Mouse (Mus musculus) lung, postnatal 0 days (tissue): ENCODE results near the gene Cda. TPM values are rescaled to one million over a fixed set of nuclear protein-coding genes. Genes with fewer than 3 reads are reported as not detected.

Experiments used
- ATAC-seq: fragments of 200-750 bp; cut with Nextera tagmentation; 2 replicates; pipeline ENCODE4 v1.8.0; 2017; ENCODE audit warnings: moderate library complexity
- DNase-seq: peaks from one replicate; pipeline ENCODE4 v3.0.0-alpha.2; 2016; ENCODE audit warnings: low spot score
- H3K27ac ChIP-seq: fragments of 300-500 bp; sonication (generic); 2 replicates; pipeline ENCODE4 v1.5.1; 2014; ENCODE audit warnings: antibody characterized with exemption, mild to moderate bottlenecking, low read length, mixed read lengths
- H3K27me3 ChIP-seq: fragments of 300-500 bp; sonication (generic); replicated peaks from 2 replicates; pipeline ENCODE4 v1.6.1; 2014; ENCODE audit warnings: low read length, mixed read lengths; ENCODE audit not compliant: insufficient read depth
- H3K36me3 ChIP-seq: fragments of 300-500 bp; sonication (generic); 2 replicates; pipeline ENCODE4 v1.6.1; 2014; ENCODE audit warnings: low read length, mixed read lengths; ENCODE audit not compliant: insufficient read depth
- H3K4me1 ChIP-seq: fragments of 300-500 bp; sonication (generic); 2 replicates; pipeline ENCODE4 v1.6.1; 2014; ENCODE audit warnings: antibody characterized with exemption, low read depth, low read length, mixed read lengths; ENCODE audit not compliant: insufficient read depth
- H3K4me2 ChIP-seq: fragments of 300-500 bp; sonication (generic); replicated peaks from 2 replicates; pipeline ENCODE4 v1.6.1; 2014; ENCODE audit warnings: low read depth, mild to moderate bottlenecking, low read length, moderate library complexity, mixed read lengths
- H3K4me3 ChIP-seq: fragments of 300-500 bp; sonication (generic); 2 replicates; pipeline ENCODE4 v1.5.1; 2014; ENCODE audit warnings: low read depth, low read length
- H3K9ac ChIP-seq: fragments of 300-500 bp; sonication (generic); replicated peaks from 2 replicates; pipeline ENCODE4 v1.6.1; 2014; ENCODE audit warnings: low read depth, mild to moderate bottlenecking
- H3K9me3 ChIP-seq: fragments of 300-500 bp; sonication (generic); 2 replicates; pipeline ENCODE4 v1.6.1; 2016; ENCODE audit warnings: low read length, mixed read lengths
- CTCF ChIP-seq: IDR thresholded peaks from 2 replicates; pipeline ENCODE4 v1.5.1; 2016; ENCODE audit warnings: antibody characterized with exemption, mild to moderate bottlenecking
- EP300 ChIP-seq: IDR thresholded peaks from 2 replicates; pipeline ENCODE4 v1.6.1; 2016; ENCODE audit warnings: antibody characterized with exemption, mild to moderate bottlenecking, control low read depth
- WGBS: fragments of 180-500 bp; shearing (Covaris S2); extraction: QIAGEN DNeasy Blood & Tissue Kit; methylation state at CpG from one replicate; pipeline ENCODE4 v1.1.7; 2014; 5-methylcytosine and 5-hydroxymethylcytosine counted together
- polyA plus RNA-seq: library from polyadenylated mRNA; unstranded; fragments of >200 nt; fragmentation: Nextera tagmentation; extraction: Ambion mirVana; gene quantifications from 2 replicates; pipeline ENCODE4 v1.2.1, GENCODE M21; 2015

Cda gene
- polyA plus RNA-seq, 1 experiment from 2014 or later: 16.0 TPM

DNA sequence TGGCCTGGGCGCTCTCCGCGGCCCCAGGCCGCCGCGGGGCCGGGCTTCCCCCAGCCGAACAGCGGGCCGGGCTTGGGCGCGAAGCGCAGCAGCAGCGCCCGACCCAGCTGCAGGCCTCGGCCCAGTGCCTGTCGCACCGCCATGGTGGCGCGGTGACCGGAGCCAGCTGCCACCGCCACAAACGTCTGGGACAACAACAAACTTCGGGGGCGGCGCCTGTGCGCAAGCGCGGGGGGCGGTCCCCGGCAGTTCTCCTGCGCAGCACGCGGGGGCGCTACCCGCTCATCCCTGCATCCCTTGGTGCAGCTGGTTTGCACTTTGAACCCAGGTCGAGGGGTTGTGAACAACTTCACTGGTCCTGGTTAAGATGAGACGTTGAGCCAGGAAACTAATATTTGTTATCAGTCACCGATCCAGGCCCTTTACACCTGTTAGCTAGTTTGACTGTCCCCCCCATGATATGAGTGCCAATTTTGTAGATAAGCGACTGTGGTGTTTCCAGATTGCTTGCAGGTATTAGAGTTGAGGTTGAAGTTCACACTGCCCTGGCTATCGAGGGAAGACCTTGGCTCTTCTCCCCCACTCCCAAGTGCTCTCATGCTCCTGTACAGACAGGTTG, 41.6 kb downstream of the Cda start, which contains the start of gene Pink1:
Pink1 (minus strand) TSS at position 231 of the 619 bp plus-strand sequence.
- TF ChIP-seq CTCF: peak; percentile 95
- no peak for TF ChIP-seq EP300
- H3K4me1 ChIP-seq: no peaks in the 10 kb centered on the region; the same call in 1 of the 2 replicates
- WGBS: 3% methylated on average over 40 of the region's 41 CpGs
- H3K27ac ChIP-seq: peak within 1 kb of the TSS; percentile 100
- H3K36me3 ChIP-seq: no peaks in the 10 kb centered on the region
- H3K4me3 ChIP-seq: peak within 1 kb of the TSS; percentile 98
- peak within 1 kb of the TSS; percentile 100 for H3K9ac ChIP-seq
- peak within 1 kb of the TSS; percentile 64 for H3K4me2 ChIP-seq
- H3K27me3 ChIP-seq: no peaks in the 10 kb centered on the region
- DNase-seq (peak; percentile 94), ATAC-seq (peak; percentile 78)
- H3K9me3 ChIP-seq: no peaks in the 10 kb centered on the region

DNA sequence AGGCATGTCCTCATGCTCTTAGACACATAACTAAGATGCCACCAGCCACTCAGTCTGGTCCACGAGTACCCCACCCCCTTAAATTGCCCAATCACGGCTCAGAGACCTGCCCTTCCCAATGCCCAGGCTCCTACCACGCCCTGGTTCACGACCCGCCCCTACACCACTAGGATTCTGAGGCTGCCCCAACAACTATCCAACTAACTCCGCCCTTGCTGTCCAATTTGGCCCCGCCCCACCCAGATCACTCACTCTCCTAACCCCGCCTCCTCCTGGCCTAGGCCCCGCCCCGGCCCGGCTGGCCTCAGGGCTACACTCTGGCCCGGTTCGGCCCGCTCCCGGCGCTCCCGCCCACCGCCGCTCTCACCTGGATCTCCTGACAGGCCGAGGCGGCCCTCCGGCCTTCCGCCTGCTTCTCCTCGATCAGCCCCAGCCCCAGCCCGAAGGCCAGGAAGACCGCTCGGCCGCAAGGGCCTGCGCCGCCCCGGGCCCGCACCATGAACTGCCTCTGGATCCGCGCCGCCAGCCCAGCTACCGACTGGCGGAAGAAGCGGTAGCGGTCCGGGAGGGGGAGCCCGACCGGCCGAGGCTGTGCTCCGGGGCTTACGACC, 42.2 kb downstream of the Cda start:
- Histone ChIP-seq H3K9me3 (no peaks in the 10 kb centered on the region), H3K4me1 (no peaks in the 10 kb centered on the region; the same call in 1 of the 2 replicates), H3K9ac (peak overlapping the region; percentile 100), H3K27ac (peak overlapping the region; percentile 100), H3K27me3 (no peaks in the 10 kb centered on the region), H3K4me3 (peak overlapping the region; percentile 98), H3K36me3 (no peaks in the 10 kb centered on the region), H3K4me2 (peak overlapping the region; percentile 64)
- TF ChIP-seq CTCF (no peak), EP300 (peak; percentile 94)
- WGBS: under 1% methylated on average over 37 of the region's 45 CpGs
- ATAC-seq (peak; percentile 95), DNase-seq (peak; percentile 99)

DNA sequence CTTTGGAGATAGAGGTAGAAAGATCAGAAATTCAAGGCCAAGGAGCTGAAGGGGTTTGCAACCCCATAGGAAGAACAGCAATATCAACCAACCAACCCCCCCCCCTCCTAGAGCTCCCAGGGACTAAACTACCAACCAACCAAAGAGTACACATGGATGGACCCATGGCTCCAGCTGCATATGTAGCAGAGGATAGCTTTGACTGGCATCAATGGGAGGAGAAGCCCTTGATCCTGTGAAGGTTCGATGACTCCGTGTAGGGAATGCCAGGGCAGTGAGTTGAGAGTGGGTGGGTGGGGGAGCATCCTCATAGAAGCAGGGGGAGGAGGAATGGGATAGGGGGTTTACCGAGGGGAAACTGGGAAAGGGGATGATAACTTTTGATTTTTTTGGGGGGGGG, 43.3 kb downstream of the Cda start:
- no peak overlapping the region for H3K9ac ChIP-seq
- peak overlapping the region; percentile 100; the same call in 1 of the 2 replicates for H3K27ac ChIP-seq
- 91% methylated on average over 3 of the region's 3 CpGs for WGBS
- H3K9me3 ChIP-seq: no peaks in the 10 kb centered on the region
- no peaks in the 10 kb centered on the region for H3K36me3 ChIP-seq
- DNase-seq (no peak), ATAC-seq (no peak)
- H3K4me2 ChIP-seq: no peak overlapping the region
- no peak overlapping the region for H3K4me3 ChIP-seq
- TF ChIP-seq EP300 (no peak), CTCF (no peak)
- H3K4me1 ChIP-seq: no peaks in the 10 kb centered on the region; the same call in 1 of the 2 replicates
- H3K27me3 ChIP-seq: no peaks in the 10 kb centered on the region

DNA sequence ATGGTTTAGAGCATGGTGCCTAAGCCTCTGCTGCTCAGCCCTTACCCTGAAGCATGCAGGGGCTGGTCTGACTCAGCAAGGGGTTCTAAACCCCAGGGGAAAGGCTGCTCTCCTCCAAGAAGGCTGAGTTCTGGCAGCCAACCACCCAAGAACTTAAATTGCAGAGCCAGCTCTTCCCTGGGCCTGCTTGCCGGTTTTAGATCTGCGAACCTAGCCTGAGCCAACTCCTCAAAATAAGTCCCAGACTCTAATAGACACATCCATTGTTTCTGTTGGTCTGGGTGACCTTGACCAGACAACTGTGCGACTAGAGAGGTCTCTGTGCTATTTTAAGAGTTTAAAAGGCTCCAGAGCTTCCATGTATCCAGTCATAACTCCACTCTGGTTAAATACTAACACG, 44.0 kb downstream of the Cda start:
- 38% methylated on average over 4 of the region's 4 CpGs for WGBS
- TF ChIP-seq EP300 (no peak), CTCF (no peak)
- Histone ChIP-seq H3K4me3 (no peak overlapping the region), H3K9me3 (no peaks in the 10 kb centered on the region), H3K4me1 (no peaks in the 10 kb centered on the region; the same call in 1 of the 2 replicates), H3K4me2 (0 out of 2 replicates have a peak overlapping the region, but pooled peaks have one; percentile 5), H3K36me3 (no peaks in the 10 kb centered on the region), H3K27me3 (no peaks in the 10 kb centered on the region), H3K27ac (peak overlapping the region; percentile 43; the same call in 1 of the 2 replicates), H3K9ac (no peak overlapping the region)
- ATAC-seq (no peak), DNase-seq (no peak)

DNA sequence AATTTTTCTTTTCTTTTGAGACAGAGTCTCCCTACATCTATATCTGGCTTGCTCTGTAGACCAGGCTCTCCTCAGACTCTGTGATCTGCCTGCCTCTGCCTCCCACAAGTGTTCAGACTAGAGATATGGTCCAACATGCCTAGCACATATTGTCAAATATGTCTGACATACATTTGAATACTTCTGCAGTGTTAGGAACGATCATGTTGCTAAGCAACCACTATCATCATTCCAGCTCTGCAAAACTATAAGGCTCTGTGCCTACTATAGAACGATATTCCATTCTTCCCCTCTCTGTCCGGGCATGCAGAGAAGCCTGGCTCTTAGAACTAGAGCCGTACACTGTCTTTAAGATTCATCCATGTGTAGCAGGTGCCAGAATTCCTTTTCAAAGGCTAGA, 45.1 kb downstream of the Cda start:
- WGBS: 55% methylated on average over 4 of the region's 4 CpGs
- H3K4me1 ChIP-seq: no peaks in the 10 kb centered on the region; the same call in 1 of the 2 replicates
- H3K27ac ChIP-seq: no peak overlapping the region

DNA sequence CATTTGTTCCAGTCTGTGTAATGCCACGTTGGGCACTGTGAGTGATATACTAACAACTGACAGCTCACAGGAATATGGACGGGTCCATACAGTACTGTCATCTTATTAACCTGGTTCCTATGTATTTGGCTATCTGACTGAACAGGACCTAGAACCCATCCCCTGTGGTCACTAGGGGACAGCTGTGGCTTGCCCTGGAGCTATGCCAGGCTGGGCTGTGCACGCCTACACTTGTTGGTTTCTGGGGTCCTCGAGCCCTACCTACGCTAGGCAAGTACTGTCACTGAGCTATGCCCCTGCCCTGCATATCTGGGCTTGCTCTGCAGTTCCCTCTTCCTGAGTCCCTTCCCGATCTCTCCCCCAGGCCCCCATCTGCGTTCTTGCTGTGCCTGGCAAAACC, 46.3 kb downstream of the Cda start:
- Histone ChIP-seq H3K9me3 (no peaks in the 10 kb centered on the region), H3K36me3 (peaks cover 7% of the 10 kb centered on the region; the same call in 1 of the 2 replicates), H3K4me2 (no peak overlapping the region), H3K9ac (no peak overlapping the region), H3K27me3 (no peaks in the 10 kb centered on the region), H3K4me3 (no peak overlapping the region), H3K4me1 (no peaks in the 10 kb centered on the region; the same call in 1 of the 2 replicates), H3K27ac (no peak overlapping the region)
- ATAC-seq (no peak), DNase-seq (no peak)
- TF ChIP-seq CTCF: no peak
- no peak for TF ChIP-seq EP300
- 53% methylated on average over 7 of the region's 7 CpGs for WGBS

More for the DNA sequence above, 45.1 kb downstream of the Cda start:
- ATAC-seq (no peak), DNase-seq (no peak)
- no peaks in the 10 kb centered on the region for H3K9me3 ChIP-seq
- no peak for TF ChIP-seq CTCF
- no peak for TF ChIP-seq EP300
- no peak overlapping the region for H3K4me2 ChIP-seq
- no peak overlapping the region for H3K9ac ChIP-seq
- no peaks in the 10 kb centered on the region for H3K36me3 ChIP-seq
- H3K27me3 ChIP-seq: no peaks in the 10 kb centered on the region
- H3K4me3 ChIP-seq: no peak overlapping the region
